Mouse (Mus musculus) kidney, embryonic 16.5 days (tissue): ENCODE results near the gene Intu. TPM values are rescaled to one million over a fixed set of nuclear protein-coding genes. Genes with fewer than 3 reads are reported as not detected.
A peak's percentile ranks its signal among the peaks of the same experiment; 100 is the strongest.

Experiments used
- ATAC-seq: fragments of 200-750 bp; cut with Nextera tagmentation; 2 replicates; pipeline ENCODE4 v1.8.0; 2017; ENCODE audit warnings: moderate TSS enrichment; ENCODE audit not compliant: low FRiP score, low TSS enrichment
- H3K27ac ChIP-seq: fragments of 300-500 bp; sonication (generic); 2 replicates; pipeline ENCODE4 v1.5.1; 2014; ENCODE audit warnings: low read length
- H3K27me3 ChIP-seq: fragments of 300-500 bp; sonication (generic); 2 replicates; pipeline ENCODE4 v1.6.1; 2014; ENCODE audit warnings: low read length, control low read depth, mixed read lengths; ENCODE audit not compliant: insufficient read depth
- H3K36me3 ChIP-seq: fragments of 300-500 bp; sonication (generic); 2 replicates; pipeline ENCODE4 v1.6.1; 2014; ENCODE audit warnings: low read length, control low read depth, mixed read lengths; ENCODE audit not compliant: insufficient read depth
- H3K4me1 ChIP-seq: fragments of 300-500 bp; sonication (generic); 2 replicates; pipeline ENCODE4 v1.6.1; 2014; ENCODE audit warnings: low read length, control low read depth, mixed read lengths; ENCODE audit not compliant: insufficient read depth
- H3K4me2 ChIP-seq: fragments of 300-500 bp; sonication (generic); replicated peaks from 2 replicates; pipeline ENCODE4 v1.6.1; 2014; ENCODE audit warnings: low read depth, low read length
- H3K4me3 ChIP-seq: fragments of 300-500 bp; sonication (generic); 2 replicates; pipeline ENCODE4 v1.5.1; 2014; ENCODE audit warnings: mild to moderate bottlenecking, low read length
- H3K9ac ChIP-seq: fragments of 300-500 bp; sonication (generic); replicated peaks from 2 replicates; pipeline ENCODE4 v1.6.1; 2014; ENCODE audit warnings: low read length
- H3K9me3 ChIP-seq: fragments of 300-500 bp; sonication (generic); 2 replicates; pipeline ENCODE4 v1.6.1; 2016; ENCODE audit warnings: low read length, control low read depth
- WGBS: fragments of 180-500 bp; shearing (Covaris S2); extraction: QIAGEN DNeasy Blood & Tissue Kit; methylation state at CpG from one replicate; pipeline ENCODE4 v1.1.7; 2014; 5-methylcytosine and 5-hydroxymethylcytosine counted together
- polyA plus RNA-seq: library from polyadenylated mRNA; unstranded; fragments of >200 nt; fragmentation: Nextera tagmentation; extraction: Ambion mirVana; gene quantifications from 2 replicates; pipeline ENCODE4 v1.2.1, GENCODE M21; 2015

Intu gene
- polyA plus RNA-seq, 1 experiment from 2014 or later = 3.1 TPM

DNA sequence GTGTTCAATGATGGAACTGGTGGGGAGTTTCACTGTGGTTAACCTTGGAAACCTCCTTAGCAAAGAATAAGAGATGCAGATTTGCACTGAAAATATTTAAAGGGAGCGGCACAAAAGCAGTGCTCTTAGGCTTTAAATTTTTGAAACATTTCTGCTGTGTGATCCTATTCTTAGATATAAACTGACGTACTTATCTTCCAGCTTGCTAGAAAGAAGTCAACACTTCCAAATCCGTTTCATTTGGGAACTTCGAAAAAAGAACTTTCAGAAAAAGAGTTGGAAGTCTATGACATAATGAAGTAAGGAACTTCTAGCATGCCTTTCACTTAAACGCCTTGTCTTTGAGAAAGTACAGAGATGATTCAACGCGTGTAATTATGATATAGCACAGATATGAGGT, 162.9 kb downstream of the Intu start:
- no peaks in the 10 kb centered on the region for H3K9me3 ChIP-seq
- H3K9ac ChIP-seq = no peak overlapping the region
- H3K4me3 ChIP-seq = no peak overlapping the region
- no peak overlapping the region for H3K4me2 ChIP-seq
- no peaks in the 10 kb centered on the region for H3K27me3 ChIP-seq
- no peak overlapping the region for H3K27ac ChIP-seq
- H3K36me3 ChIP-seq = 0 out of 2 replicates have a peak, but pooled peaks cover 2% of the 10 kb centered on the region
- 87% methylated on average over 7 of the region's 7 CpGs for WGBS
- H3K4me1 ChIP-seq = no peaks in the 10 kb centered on the region
- no peak for ATAC-seq

DNA sequence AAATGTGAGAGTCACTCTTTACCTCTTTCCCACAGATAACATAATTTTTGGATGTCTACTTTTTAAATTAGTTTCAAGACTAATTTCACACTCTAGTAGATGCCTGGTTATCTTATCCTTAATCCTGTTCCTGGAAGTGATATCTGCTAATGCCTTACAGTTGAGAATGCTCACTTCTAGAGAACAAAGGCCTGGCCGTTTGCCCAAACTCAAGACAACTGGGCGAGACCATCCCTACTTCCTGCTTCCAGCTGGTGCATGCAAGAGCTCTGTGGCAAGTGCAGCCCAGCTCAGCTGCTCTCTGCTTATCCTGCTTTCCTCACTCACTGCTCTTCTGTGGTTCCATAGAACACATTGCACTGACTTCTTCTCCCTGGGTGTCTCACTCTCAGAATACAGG, 163.4 kb downstream of the Intu start:
- Histone ChIP-seq H3K4me3 (no peak overlapping the region), H3K27me3 (no peaks in the 10 kb centered on the region), H3K4me2 (no peak overlapping the region), H3K27ac (no peak overlapping the region), H3K9me3 (no peaks in the 10 kb centered on the region), H3K9ac (no peak overlapping the region), H3K4me1 (no peaks in the 10 kb centered on the region), H3K36me3 (0 out of 2 replicates have a peak, but pooled peaks cover 2% of the 10 kb centered on the region)
- 52% methylated on average over 2 of the region's 2 CpGs for WGBS
- no peak for ATAC-seq

DNA sequence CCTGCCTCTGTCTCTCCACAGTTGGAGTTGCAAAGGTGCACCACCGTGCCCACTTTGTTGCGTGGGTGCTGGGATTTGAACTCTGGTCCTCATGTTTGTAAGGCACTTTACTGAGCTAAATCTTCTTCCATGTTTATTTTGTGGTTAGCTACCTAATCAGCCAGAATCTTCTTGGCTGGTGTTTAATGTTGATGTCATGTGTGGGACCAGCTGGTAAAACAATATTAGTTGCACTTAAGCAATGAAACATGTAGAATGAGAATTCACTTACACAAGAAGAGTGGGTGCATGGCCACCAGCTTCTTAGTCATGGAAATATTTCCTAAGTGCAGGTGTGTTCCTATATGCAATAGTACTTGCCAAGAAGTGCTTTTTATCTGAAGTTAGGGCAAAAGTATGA, 164.1 kb downstream of the Intu start:
- H3K9me3 ChIP-seq = no peaks in the 10 kb centered on the region
- H3K4me1 ChIP-seq = no peaks in the 10 kb centered on the region
- no peak overlapping the region for H3K4me2 ChIP-seq
- ATAC-seq = no peak
- no peak overlapping the region for H3K27ac ChIP-seq
- WGBS = 100% methylated on average over 2 of the region's 2 CpGs
- H3K36me3 ChIP-seq = 0 out of 2 replicates have a peak, but pooled peaks cover 2% of the 10 kb centered on the region
- no peaks in the 10 kb centered on the region for H3K27me3 ChIP-seq
- H3K9ac ChIP-seq = no peak overlapping the region
- no peak overlapping the region for H3K4me3 ChIP-seq

DNA sequence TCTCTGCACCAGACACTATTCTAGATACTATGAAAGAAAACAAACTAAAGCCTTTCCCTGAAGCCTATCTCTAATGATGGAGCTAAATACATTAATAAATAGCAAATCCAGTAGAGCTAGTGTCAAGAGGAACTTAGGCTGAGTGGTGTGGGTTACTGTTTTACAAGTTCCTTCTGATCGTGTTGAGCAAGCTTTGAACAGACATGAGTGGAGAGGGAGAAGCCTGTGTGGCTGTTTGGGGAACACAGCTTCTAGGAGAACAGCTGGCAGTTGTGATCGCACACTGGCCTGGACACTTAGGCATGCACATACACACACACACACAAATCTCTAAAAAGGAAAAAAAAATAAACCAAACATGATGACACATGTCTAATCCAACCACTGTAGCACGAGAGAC, 167.7 kb downstream of the Intu start:
- H3K4me2 ChIP-seq = no peak overlapping the region
- 86% methylated on average over 3 of the region's 3 CpGs for WGBS
- no peak overlapping the region for H3K9ac ChIP-seq
- H3K36me3 ChIP-seq = no peaks in the 10 kb centered on the region
- H3K4me1 ChIP-seq = no peaks in the 10 kb centered on the region
- no peaks in the 10 kb centered on the region for H3K9me3 ChIP-seq
- H3K27me3 ChIP-seq = no peaks in the 10 kb centered on the region
- ATAC-seq = no peak
- H3K4me3 ChIP-seq = no peak overlapping the region
- no peak overlapping the region for H3K27ac ChIP-seq

DNA sequence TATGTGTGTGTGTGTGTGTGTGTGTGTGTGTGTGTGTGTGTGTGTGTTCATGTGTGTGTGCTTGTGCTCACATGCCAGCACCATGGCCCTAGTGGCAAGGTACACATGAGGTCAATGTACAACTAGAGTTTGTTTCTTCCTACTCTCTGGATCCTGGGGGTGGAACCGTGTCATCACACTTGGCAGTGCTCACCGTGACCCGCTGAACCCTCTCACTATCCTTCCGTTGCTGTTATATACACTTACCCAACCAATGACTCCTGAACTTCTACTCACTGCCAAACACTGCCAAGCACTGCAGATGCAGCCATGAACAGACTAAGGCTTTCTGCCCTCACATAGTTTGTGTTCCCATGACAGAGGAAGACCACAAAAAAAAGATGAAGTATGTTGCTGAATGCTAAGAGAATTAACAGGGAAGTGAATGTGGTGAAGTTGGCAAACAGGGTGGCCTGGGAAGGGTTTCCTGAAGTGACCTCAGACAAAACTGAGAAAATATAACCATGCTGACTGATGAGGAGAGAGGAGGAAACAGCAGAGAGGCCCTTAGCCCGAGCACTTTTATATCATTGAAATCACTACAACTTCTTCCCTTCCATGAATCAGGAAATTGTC, 173.8 kb downstream of the Intu start:
- H3K4me3 ChIP-seq = no peak overlapping the region
- no peak overlapping the region for H3K27ac ChIP-seq
- H3K4me2 ChIP-seq = no peak overlapping the region
- 66% methylated on average over 5 of the region's 5 CpGs for WGBS
- no peak for ATAC-seq
- H3K27me3 ChIP-seq = no peaks in the 10 kb centered on the region
- no peak overlapping the region for H3K9ac ChIP-seq
- peaks cover 8% of the 10 kb centered on the region; the same call in 1 of the 2 replicates for H3K9me3 ChIP-seq
- no peaks in the 10 kb centered on the region for H3K36me3 ChIP-seq
- no peaks in the 10 kb centered on the region for H3K4me1 ChIP-seq

DNA sequence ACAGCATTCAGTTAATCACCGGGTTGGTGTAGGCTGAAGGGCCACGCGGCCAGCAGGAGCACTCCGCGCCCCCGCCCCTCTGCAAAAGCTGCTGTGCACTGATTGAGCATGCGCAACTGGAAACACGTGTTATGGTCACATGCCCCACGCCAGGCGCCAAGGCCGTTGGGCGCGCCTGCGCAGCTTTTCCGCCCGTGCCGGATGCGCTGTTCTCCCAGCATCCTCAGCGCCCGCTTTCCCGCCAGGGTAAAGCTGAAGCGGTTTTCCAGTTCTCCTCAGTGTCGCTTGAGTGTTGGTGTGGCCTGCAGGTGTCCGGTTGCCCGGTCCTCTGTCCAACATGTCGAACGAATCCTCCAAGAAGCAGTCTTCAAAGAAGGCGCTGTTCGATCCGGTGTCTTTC, 177.6 kb downstream of the Intu start, which contains the start of gene Slc25a31:
TSS of gene Slc25a31 (plus strand) at position 201 of the 400 bp plus-strand sequence.
- Histone ChIP-seq H3K36me3 (no peaks in the 10 kb centered on the region), H3K4me2 (no peak within 1 kb of the TSS), H3K27ac (no peak within 1 kb of the TSS), H3K4me1 (no peaks in the 10 kb centered on the region), H3K9me3 (peaks cover 8% of the 10 kb centered on the region; the same call in 1 of the 2 replicates), H3K27me3 (no peaks in the 10 kb centered on the region), H3K9ac (no peak within 1 kb of the TSS), H3K4me3 (no peak within 1 kb of the TSS)
- no peak for ATAC-seq
- WGBS = 92% methylated on average over 30 of the region's 30 CpGs

DNA sequence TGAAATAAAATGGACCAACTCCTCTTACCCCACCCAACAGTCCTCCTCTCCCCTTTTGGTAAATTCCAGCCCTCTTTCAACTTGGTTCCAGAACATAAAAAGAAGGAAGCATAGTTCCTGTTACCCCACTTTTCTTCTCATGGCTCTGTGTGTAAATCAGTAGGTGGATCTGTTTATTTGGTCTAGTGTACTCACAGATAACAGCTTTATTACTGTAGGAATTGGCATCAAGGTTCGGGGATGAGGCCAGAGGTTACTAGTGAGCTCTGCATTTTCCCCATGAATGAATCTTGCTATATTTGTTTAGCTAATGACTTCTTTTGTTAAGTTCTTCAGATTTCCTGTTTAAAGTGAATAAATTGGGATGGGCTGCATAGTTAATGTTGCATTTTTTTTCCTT, 185.0 kb downstream of the Intu start:
- Histone ChIP-seq H3K4me2 (no peak overlapping the region), H3K9ac (no peak overlapping the region), H3K4me1 (no peaks in the 10 kb centered on the region), H3K4me3 (no peak overlapping the region), H3K36me3 (no peaks in the 10 kb centered on the region), H3K27me3 (no peaks in the 10 kb centered on the region), H3K9me3 (no peaks in the 10 kb centered on the region), H3K27ac (no peak overlapping the region)
- no peak for ATAC-seq
- WGBS = 8% methylated on average over 1 of the region's 1 CpGs

DNA sequence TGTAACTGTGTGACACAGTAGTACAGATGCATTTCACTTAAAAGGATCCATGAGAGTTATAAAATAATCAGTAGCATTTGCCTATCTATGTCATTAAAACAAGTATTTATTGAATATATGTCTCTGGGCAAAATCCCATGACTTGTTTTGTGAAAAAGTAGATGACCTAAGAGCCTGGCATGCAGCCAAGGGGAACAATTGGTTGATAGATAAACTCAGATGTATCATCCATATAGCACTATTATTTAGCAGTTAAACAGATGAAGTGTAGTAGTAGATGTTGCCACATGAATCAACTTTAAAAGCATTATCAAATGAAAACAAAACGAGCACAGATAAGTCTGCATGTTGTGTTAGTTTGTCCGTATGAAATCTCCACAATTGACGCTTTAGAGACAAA, 187.9 kb downstream of the Intu start:
- no peak overlapping the region for H3K27ac ChIP-seq
- 74% methylated on average over 3 of the region's 3 CpGs for WGBS
- H3K4me3 ChIP-seq = no peak overlapping the region
- H3K9me3 ChIP-seq = no peaks in the 10 kb centered on the region
- no peaks in the 10 kb centered on the region for H3K27me3 ChIP-seq
- H3K4me2 ChIP-seq = no peak overlapping the region
- H3K9ac ChIP-seq = no peak overlapping the region
- H3K4me1 ChIP-seq = no peaks in the 10 kb centered on the region
- no peak for ATAC-seq
- no peaks in the 10 kb centered on the region for H3K36me3 ChIP-seq

DNA sequence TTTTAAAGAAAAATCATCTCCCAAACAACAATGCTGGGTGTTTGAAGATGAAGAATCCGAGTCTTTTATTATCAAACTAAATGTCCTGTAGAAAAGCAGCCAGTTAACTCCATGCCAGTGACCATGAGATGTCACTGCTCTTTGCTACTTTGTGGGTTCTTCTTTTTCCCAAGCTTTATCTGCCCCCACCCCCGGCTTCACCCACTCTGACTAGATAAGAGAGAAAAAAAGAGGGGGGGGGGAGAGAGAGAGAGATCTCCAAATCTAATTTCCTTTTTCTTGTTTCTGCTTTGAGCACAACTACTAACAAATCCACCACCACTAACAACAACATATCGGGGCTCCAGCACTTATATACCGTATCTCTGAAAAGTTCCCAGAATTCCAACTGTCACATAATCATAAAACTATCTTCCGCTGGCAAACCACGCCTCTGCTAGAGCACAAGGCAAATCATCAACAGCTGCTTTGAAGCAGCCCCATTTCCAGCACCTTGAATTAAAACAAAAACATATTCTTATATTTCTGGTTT, 207.4 kb downstream of the Intu start:
- no peaks in the 10 kb centered on the region for H3K27me3 ChIP-seq
- ATAC-seq = no peak
- H3K4me2 ChIP-seq = no peak overlapping the region
- no peaks in the 10 kb centered on the region for H3K4me1 ChIP-seq
- H3K9me3 ChIP-seq = no peaks in the 10 kb centered on the region
- H3K36me3 ChIP-seq = no peaks in the 10 kb centered on the region
- H3K27ac ChIP-seq = no peak overlapping the region
- H3K9ac ChIP-seq = no peak overlapping the region
- H3K4me3 ChIP-seq = no peak overlapping the region
- WGBS = 74% methylated on average over 6 of the region's 6 CpGs

DNA sequence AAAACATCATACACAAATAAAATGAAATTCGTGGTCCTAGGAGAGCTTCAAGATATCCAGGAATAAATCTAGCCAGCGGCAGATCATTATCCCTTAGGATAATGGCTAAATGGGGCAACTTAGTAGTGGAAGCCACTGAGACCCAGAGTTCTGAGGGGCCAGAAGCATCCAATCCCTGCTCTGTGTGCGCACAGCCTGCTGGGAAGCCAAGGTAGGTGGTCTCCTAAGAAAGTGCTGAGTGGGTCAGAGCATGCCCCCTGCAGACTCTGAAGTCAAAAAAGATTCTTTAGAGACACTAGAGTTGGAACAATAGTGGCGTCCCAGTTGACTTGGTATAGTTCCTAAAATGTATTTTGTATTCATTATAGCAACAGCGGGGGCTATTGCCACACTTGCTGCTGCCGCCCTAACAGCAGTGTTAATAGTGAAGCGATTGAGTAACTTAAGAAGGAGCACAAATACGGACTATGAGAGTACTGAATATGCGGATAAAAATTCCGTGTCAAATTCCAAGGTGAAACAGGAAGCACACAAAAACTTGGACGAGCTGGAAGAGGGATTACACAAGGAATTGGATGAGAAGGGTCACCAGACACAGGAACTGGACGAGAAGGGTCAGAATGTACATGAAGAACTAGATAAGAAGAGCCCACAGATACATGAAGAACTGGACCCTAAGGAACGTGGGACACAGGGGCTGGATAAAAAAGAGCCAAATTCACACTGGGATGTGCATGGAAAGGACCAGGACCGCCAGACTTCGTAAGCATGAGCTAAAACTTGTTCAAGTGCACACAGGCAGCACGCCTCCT, 213.1 kb downstream of the Intu start, which contains the start of gene Hspa4l:
TSS of gene Hspa4l (plus strand) at position 472 of the 812 bp plus-strand sequence.
- H3K4me1 ChIP-seq = no peaks in the 10 kb centered on the region
- H3K9ac ChIP-seq = peak within 1 kb of the TSS; percentile 71
- H3K9me3 ChIP-seq = no peaks in the 10 kb centered on the region
- no peaks in the 10 kb centered on the region for H3K36me3 ChIP-seq
- peak within 1 kb of the TSS; percentile 70 for H3K4me2 ChIP-seq
- no peak for ATAC-seq
- H3K27me3 ChIP-seq = no peaks in the 10 kb centered on the region
- H3K27ac ChIP-seq = peak within 1 kb of the TSS; percentile 26; the same call in 1 of the 2 replicates
- WGBS = 18% methylated on average over 16 of the region's 16 CpGs
- H3K4me3 ChIP-seq = peak within 1 kb of the TSS; percentile 55
